Mouse (Mus musculus) heart, postnatal 4 days (tissue): ENCODE data around the gene Rras2. TPM values are rescaled to one million over a fixed set of nuclear protein-coding genes. Genes with fewer than 3 reads are reported as not detected.
A peak's percentile ranks its signal among the peaks of the same experiment; 100 is the strongest.

Source experiments
- DNase-seq: peaks from one replicate; pipeline ENCODE4 v3.0.0; 2021
- total RNA-seq, 2 experiments: library from RNA; stranded (reverse); gene quantifications; 2 replicates each; pipeline ENCODE4 v1.2.3; 2021

Rras2 gene
- 10 to 100 TPM; 61.7 to 62.6 TPM for total RNA-seq

- peak; percentile 91 for DNase-seq
These were observed at the start of gene Rras2 for GRCm38 (mm10) chr7:114117444-114117905. TSS of gene Rras2 (minus strand) at chr7:114117781.

- DNase-seq, result no peak
These were observed 45.4 kb upstream of the Rras2 start for GRCm38 (mm10) chr7:114162975-114163374.

GRCm38 (mm10) chr7:114161101-114161500 is 43.5 kb upstream of the Rras2 start:
- DNase-seq, result no peak

- no peak for DNase-seq
These were observed 40.2 kb upstream of the Rras2 start for GRCm38 (mm10) chr7:114157716-114158278.

- DNase-seq, result no peak
These were observed 38.8 kb upstream of the Rras2 start for GRCm38 (mm10) chr7:114156364-114156763.

GRCm38 (mm10) chr7:114155053-114155865 is 37.7 kb upstream of the Rras2 start:
- DNase-seq, result no peak

- no peak for DNase-seq
These were observed 33.6 kb upstream of the Rras2 start for GRCm38 (mm10) chr7:114151036-114151780.

GRCm38 (mm10) chr7:114149564-114149963 is 32.0 kb upstream of the Rras2 start:
- DNase-seq, result no peak

GRCm38 (mm10) chr7:114149135-114149534 is 31.6 kb upstream of the Rras2 start:
- DNase-seq, result no peak

- no peak for DNase-seq
These were observed 28.3 kb upstream of the Rras2 start for GRCm38 (mm10) chr7:114145841-114146240.

GRCm38 (mm10) chr7:114142151-114142798 is 24.7 kb upstream of the Rras2 start:
- no peak for DNase-seq

- DNase-seq, result no peak
These were observed 22.4 kb upstream of the Rras2 start for GRCm38 (mm10) chr7:114140026-114140425.

GRCm38 (mm10) chr7:114139400-114139799 is 21.8 kb upstream of the Rras2 start:
- DNase-seq, result no peak

GRCm38 (mm10) chr7:114138261-114138660 is 20.7 kb upstream of the Rras2 start:
- no peak for DNase-seq

- no peak for DNase-seq
These were observed 17.6 kb upstream of the Rras2 start for GRCm38 (mm10) chr7:114135166-114135565.

GRCm38 (mm10) chr7:114133957-114134356 is 16.4 kb upstream of the Rras2 start:
- DNase-seq, result no peak

GRCm38 (mm10) chr7:114132316-114132715 is 14.7 kb upstream of the Rras2 start:
- DNase-seq, result no peak

- DNase-seq, result no peak
These were observed 11.7 kb upstream of the Rras2 start for GRCm38 (mm10) chr7:114129281-114129680.

GRCm38 (mm10) chr7:114118180-114118579 is 599 bp upstream of the Rras2 start:
- no peak for DNase-seq

- DNase-seq, result peak; percentile 84
These were observed 750 bp downstream of the Rras2 start for GRCm38 (mm10) chr7:114116711-114117351.

- DNase-seq, result no peak
These were observed 1.6 kb downstream of the Rras2 start for GRCm38 (mm10) chr7:114115961-114116360.

GRCm38 (mm10) chr7:114114976-114115375 is 2.6 kb downstream of the Rras2 start:
- no peak for DNase-seq
